Mouse (Mus musculus) small intestine, adult 2 months (tissue): ENCODE measurements around the gene Pdlim4.

ENCODE experiments used
- CTCF ChIP-seq: fragments of 200-500 bp; IDR thresholded peaks from 2 replicates; pipeline ENCODE4 v1.5.1; 2012; ENCODE audit warnings: low read depth, mild to moderate bottlenecking, control low read depth, inconsistent platforms, low read length, moderate library complexity, mixed read lengths; ENCODE audit not compliant: insufficient replicate concordance, insufficient read length; ENCODE audit errors: extremely low read depth
- POLR2A ChIP-seq: fragments of 200-500 bp; IDR thresholded peaks from 2 replicates; pipeline ENCODE4 v1.6.1; 2012; ENCODE audit warnings: low read depth, mild to moderate bottlenecking, control low read depth, inconsistent platforms, low read length, moderate library complexity

- TF ChIP-seq POLR2A (no peak), CTCF (no peak)
Measured at GRCm38 (mm10) chr11:54071726-54072445, 3.1 kb upstream of the Pdlim4 start.
